Mouse (Mus musculus): ENCODE results near the gene Adat1. TPM values are rescaled to one million over a fixed set of nuclear protein-coding genes. Genes with fewer than 3 reads are reported as not detected.

Gene Adat1
- polyA plus RNA-seq, 1 experiment from 2014 or later = 8.5 TPM

- Histone ChIP-seq H3K27me3 (replicated peaks) (no peaks in the 10 kb centered on the region), H3K9ac (no peak overlapping the region), H3K9me3 (no peaks in the 10 kb centered on the region), H3K36me3 (no peaks in the 10 kb centered on the region), H3K4me2 (no peak overlapping the region), H3K27ac (no peak overlapping the region), H3K4me3 (replicated peaks) (no peak overlapping the region), H3K4me1 (peaks cover 12% of the 10 kb centered on the region)
- WGBS = 89% methylated on average over 2 of the region's 2 CpGs
- no peak for ATAC-seq (ENCODE audit: insufficient read depth, low FRiP score, low read depth)
Measured at GRCm38 (mm10) chr8:111934201-111934600, 57.9 kb downstream of the Adat1 start.

DNA sequence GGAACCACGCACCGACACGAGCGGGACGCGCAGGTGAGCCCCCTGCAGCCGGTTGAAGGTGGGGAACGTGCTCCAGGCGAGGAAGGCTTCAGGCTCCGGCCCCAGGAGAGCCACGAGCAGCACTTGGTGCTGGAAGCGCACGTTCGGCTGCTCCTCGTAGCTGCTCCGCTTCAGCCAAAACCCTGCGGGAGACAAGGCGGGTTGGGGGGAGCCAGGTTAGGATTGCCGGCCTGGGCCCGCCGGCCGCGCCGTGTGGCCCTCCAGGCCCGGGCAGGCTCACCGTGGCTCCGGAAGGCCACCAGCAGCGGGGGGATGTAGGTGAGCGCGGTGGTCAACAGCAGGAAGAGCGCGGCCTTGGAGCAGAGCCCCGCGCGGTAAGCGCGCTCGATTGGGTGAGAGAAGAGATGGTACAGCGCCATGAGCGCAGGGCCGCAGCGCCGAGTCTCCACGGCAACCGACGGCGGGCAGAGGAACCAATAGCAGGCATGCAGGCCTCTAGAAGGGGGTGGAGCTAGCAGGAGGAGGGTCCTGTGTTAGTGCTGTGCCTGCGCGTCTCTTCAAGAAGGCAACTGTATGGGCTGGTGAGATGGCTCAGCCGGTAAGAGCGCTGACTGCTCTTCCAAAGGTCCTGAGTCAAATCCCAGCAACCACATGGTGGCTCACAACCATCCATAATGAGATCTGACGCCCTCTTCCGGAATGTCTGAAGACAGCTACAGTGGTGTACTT lies 58.6 kb downstream of the Adat1 start, which contains the start of gene Tmem231:
TSS of gene Tmem231 (minus strand) at position 534 of the 729 bp plus-strand sequence.
- peak within 1 kb of the TSS; percentile 66 for H3K4me3 ChIP-seq (replicated peaks)
- peak within 1 kb of the TSS; percentile 96 for H3K4me2 ChIP-seq
- peaks cover 12% of the 10 kb centered on the region for H3K4me1 ChIP-seq
- under 1% methylated on average over 53 of the region's 53 CpGs for WGBS
- H3K9ac ChIP-seq = peak within 1 kb of the TSS; percentile 60
- no peaks in the 10 kb centered on the region for H3K36me3 ChIP-seq
- peak; percentile 97 for ATAC-seq (ENCODE audit: insufficient read depth, low FRiP score, low read depth)
- H3K27ac ChIP-seq = peak within 1 kb of the TSS; percentile 79
- no peaks in the 10 kb centered on the region for H3K27me3 ChIP-seq (replicated peaks)
- no peaks in the 10 kb centered on the region for H3K9me3 ChIP-seq

- H3K4me3 ChIP-seq (replicated peaks) = peak overlapping the region; percentile 66
- H3K27ac ChIP-seq = peak overlapping the region; percentile 79; the same call in 1 of the 2 replicates
- no peaks in the 10 kb centered on the region for H3K36me3 ChIP-seq
- ATAC-seq (ENCODE audit: insufficient read depth, low FRiP score, low read depth) = peak; percentile 66; the same call in 1 of the 2 replicates
- 24% methylated on average over 19 of the region's 19 CpGs for WGBS
- H3K9ac ChIP-seq = peak overlapping the region; percentile 60
- peak overlapping the region; percentile 96 for H3K4me2 ChIP-seq
- H3K27me3 ChIP-seq (replicated peaks) = no peaks in the 10 kb centered on the region
- peaks cover 12% of the 10 kb centered on the region for H3K4me1 ChIP-seq
- H3K9me3 ChIP-seq = no peaks in the 10 kb centered on the region
Measured at GRCm38 (mm10) chr8:111932580-111933336, 59.3 kb downstream of the Adat1 start.

GRCm38 (mm10) chr8:111931721-111932120 lies 60.4 kb downstream of the Adat1 start:
- H3K36me3 ChIP-seq = no peaks in the 10 kb centered on the region
- no peak for ATAC-seq (ENCODE audit: insufficient read depth, low FRiP score, low read depth)
- WGBS = 70% methylated on average over 16 of the region's 16 CpGs
- H3K4me1 ChIP-seq = peaks cover 12% of the 10 kb centered on the region
- no peak overlapping the region for H3K4me2 ChIP-seq
- H3K27me3 ChIP-seq (replicated peaks) = no peaks in the 10 kb centered on the region
- H3K4me3 ChIP-seq (replicated peaks) = no peak overlapping the region
- H3K27ac ChIP-seq = no peak overlapping the region
- no peak overlapping the region for H3K9ac ChIP-seq
- no peaks in the 10 kb centered on the region for H3K9me3 ChIP-seq

DNA sequence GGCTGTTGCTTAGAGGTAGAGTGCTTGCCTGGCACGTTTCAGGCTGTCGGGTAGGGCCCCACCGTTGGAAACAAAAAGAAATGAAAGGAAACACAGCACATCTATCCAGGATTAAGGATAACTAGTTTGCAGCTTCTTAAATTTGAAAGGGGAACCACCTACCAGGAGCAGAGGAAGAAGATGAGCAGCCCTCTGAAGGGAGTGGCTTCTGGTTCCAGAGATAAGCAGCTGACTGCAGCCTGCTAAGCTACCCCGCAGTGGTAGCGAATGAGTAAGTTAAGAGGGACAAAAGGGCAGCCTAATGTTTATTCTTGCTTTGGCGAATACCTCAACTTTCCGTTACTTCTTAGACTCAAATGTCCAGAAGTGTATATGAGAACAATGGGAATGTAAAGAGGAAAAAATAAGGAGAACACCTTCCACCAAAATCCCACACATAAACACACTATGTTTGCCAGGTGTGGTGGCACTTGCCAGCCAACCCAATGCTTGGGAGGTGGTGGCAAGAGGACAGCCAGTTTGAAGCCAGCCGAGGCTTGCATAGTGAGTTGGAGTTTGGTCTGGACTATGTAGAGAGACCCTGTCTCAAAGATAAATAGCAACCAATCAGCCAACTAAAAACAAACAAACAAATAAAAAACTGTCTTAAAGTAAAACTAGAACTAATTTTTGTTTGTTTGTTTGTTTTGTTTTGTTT lies 62.3 kb downstream of the Adat1 start:
- WGBS = 53% methylated on average over 8 of the region's 8 CpGs
- peak; percentile 66; the same call in 1 of the 2 replicates for ATAC-seq (ENCODE audit: insufficient read depth, low FRiP score, low read depth)

DNA sequence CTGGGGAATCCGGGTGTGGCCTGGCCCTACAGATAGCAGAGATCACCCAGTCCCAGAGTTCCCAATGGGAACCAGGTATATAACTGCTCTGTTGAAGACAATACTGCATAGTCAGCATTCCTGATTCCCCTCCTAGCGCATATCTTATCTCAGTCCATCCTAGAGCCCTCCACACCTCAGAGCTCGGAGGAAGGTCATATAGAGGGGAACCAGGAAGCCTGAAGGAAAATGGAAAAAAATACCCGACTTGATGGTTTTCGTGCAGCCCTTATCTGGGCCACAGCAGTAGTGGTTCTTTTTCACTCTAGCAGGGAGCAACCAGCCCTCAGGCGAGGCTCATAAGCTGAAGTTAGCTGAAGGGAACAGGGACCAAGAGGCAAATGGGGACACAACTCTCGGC lies 67.1 kb downstream of the Adat1 start:
- Histone ChIP-seq H3K4me1 (0 out of 2 replicates have a peak, but pooled peaks cover 2% of the 10 kb centered on the region), H3K27me3 (replicated peaks) (no peaks in the 10 kb centered on the region), H3K36me3 (no peaks in the 10 kb centered on the region), H3K9ac (no peak overlapping the region), H3K4me3 (replicated peaks) (no peak overlapping the region), H3K9me3 (no peaks in the 10 kb centered on the region), H3K27ac (no peak overlapping the region), H3K4me2 (no peak overlapping the region)
- ATAC-seq (ENCODE audit: insufficient read depth, low FRiP score, low read depth) = no peak
- WGBS = 73% methylated on average over 7 of the region's 7 CpGs

More for the DNA sequence above, 62.3 kb downstream of the Adat1 start:
- no peak overlapping the region for H3K4me3 ChIP-seq (replicated peaks)
- no peaks in the 10 kb centered on the region for H3K36me3 ChIP-seq
- H3K4me2 ChIP-seq = no peak overlapping the region
- H3K4me1 ChIP-seq = peaks cover 12% of the 10 kb centered on the region
- no peak overlapping the region for H3K9ac ChIP-seq
- H3K27ac ChIP-seq = no peak overlapping the region
- no peaks in the 10 kb centered on the region for H3K9me3 ChIP-seq
- H3K27me3 ChIP-seq (replicated peaks) = no peaks in the 10 kb centered on the region

GRCm38 (mm10) chr8:111923383-111923804 lies 68.7 kb downstream of the Adat1 start:
- no peaks in the 10 kb centered on the region for H3K27me3 ChIP-seq (replicated peaks)
- 20% methylated on average over 10 of the region's 10 CpGs for WGBS
- H3K4me1 ChIP-seq = 0 out of 2 replicates have a peak, but pooled peaks cover 2% of the 10 kb centered on the region
- H3K27ac ChIP-seq = no peak overlapping the region
- peak overlapping the region; percentile 27; the same call in 1 of the 2 replicates for H3K4me2 ChIP-seq
- no peak for ATAC-seq (ENCODE audit: insufficient read depth, low FRiP score, low read depth)
- H3K36me3 ChIP-seq = no peaks in the 10 kb centered on the region
- H3K9ac ChIP-seq = no peak overlapping the region
- H3K9me3 ChIP-seq = no peaks in the 10 kb centered on the region
- 0 out of 2 replicates have a peak overlapping the region, but pooled peaks have one; percentile 9 for H3K4me3 ChIP-seq (replicated peaks)

DNA sequence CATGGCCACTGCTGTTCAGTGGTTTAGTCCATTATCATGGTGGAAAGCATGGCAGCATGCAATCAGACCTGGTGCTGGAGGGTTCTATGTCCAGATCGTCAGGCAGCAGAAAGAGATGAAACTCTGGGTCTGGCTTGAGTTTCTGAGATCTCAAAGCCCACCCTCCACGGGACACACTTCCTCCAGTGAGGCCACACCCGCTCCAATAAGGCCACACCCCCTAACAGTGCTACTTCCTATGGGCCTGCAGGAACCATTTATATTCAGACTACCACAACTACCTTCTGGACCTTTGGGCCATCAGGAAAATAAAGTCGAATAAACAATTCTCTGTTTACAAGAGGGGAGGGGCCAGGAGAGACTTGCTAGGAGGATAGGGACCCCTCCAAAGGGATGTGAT lies 71.1 kb downstream of the Adat1 start:
- no peaks in the 10 kb centered on the region for H3K27me3 ChIP-seq (replicated peaks)
- H3K4me3 ChIP-seq (replicated peaks) = no peak overlapping the region
- H3K4me2 ChIP-seq = no peak overlapping the region
- no peak for ATAC-seq (ENCODE audit: insufficient read depth, low FRiP score, low read depth)
- H3K9me3 ChIP-seq = no peaks in the 10 kb centered on the region
- WGBS = 72% methylated on average over 4 of the region's 4 CpGs
- H3K4me1 ChIP-seq = 0 out of 2 replicates have a peak, but pooled peaks cover 2% of the 10 kb centered on the region
- H3K27ac ChIP-seq = no peak overlapping the region
- H3K36me3 ChIP-seq = no peaks in the 10 kb centered on the region
- H3K9ac ChIP-seq = no peak overlapping the region

- no peak overlapping the region for H3K27ac ChIP-seq
- H3K36me3 ChIP-seq = no peaks in the 10 kb centered on the region
- H3K4me2 ChIP-seq = no peak overlapping the region
- no peak overlapping the region for H3K9ac ChIP-seq
- H3K27me3 ChIP-seq (replicated peaks) = no peaks in the 10 kb centered on the region
- H3K9me3 ChIP-seq = no peaks in the 10 kb centered on the region
- 0 out of 2 replicates have a peak, but pooled peaks cover 2% of the 10 kb centered on the region for H3K4me1 ChIP-seq
- WGBS = 79% methylated on average over 2 of the region's 2 CpGs
- H3K4me3 ChIP-seq (replicated peaks) = no peak overlapping the region
- no peak for ATAC-seq (ENCODE audit: insufficient read depth, low FRiP score, low read depth)
Measured at GRCm38 (mm10) chr8:111919663-111920062, 72.4 kb downstream of the Adat1 start.

Data from stomach, embryonic 15.5 days (tissue).